Mouse (Mus musculus) stomach, postnatal 0 days (tissue): ENCODE data around the gene Kctd6. TPM values are rescaled to one million over a fixed set of nuclear protein-coding genes. Genes with fewer than 3 reads are reported as not detected.

ENCODE experiments used
- ATAC-seq: fragments of 200-750 bp; cut with Nextera tagmentation; 2 replicates; pipeline ENCODE4 v1.8.0; 2017; ENCODE audit not compliant: low FRiP score, low TSS enrichment
- DNase-seq: peaks from one replicate; pipeline ENCODE4 v3.0.0-alpha.2; 2016; ENCODE audit warnings: low spot score
- H3K27ac ChIP-seq: fragments of 300-500 bp; sonication (generic); replicated peaks from 2 replicates; pipeline ENCODE4 v1.5.1; 2014; ENCODE audit warnings: mild to moderate bottlenecking, control low read depth
- H3K27me3 ChIP-seq: fragments of 300-500 bp; sonication (generic); 2 replicates; pipeline ENCODE4 v1.6.1; 2014; ENCODE audit warnings: low read length; ENCODE audit not compliant: control insufficient read depth, insufficient read depth
- H3K36me3 ChIP-seq: fragments of 300-500 bp; sonication (generic); 2 replicates; pipeline ENCODE4 v1.6.1; 2014; ENCODE audit warnings: low read length, mixed read lengths; ENCODE audit not compliant: control insufficient read depth, insufficient read depth
- H3K4me1 ChIP-seq: fragments of 300-500 bp; sonication (generic); replicated peaks from 2 replicates; pipeline ENCODE4 v1.6.1; 2014; ENCODE audit warnings: antibody characterized with exemption; ENCODE audit not compliant: control insufficient read depth, insufficient read depth
- H3K4me2 ChIP-seq: fragments of 300-500 bp; sonication (generic); replicated peaks from 2 replicates; pipeline ENCODE4 v1.6.1; 2014; ENCODE audit warnings: low read depth, mild to moderate bottlenecking, control low read depth, moderate library complexity
- H3K4me3 ChIP-seq: fragments of 300-500 bp; sonication (generic); 2 replicates; pipeline ENCODE4 v1.5.1; 2014; ENCODE audit warnings: low read depth, low read length, control low read depth
- H3K9ac ChIP-seq: fragments of 300-500 bp; sonication (generic); 2 replicates; pipeline ENCODE4 v1.6.1; 2014; ENCODE audit warnings: mild to moderate bottlenecking, low read length, control low read depth, mixed read lengths
- H3K9me3 ChIP-seq: fragments of 300-500 bp; sonication (generic); 2 replicates; pipeline ENCODE4 v1.6.1; 2016; ENCODE audit warnings: low read length; ENCODE audit not compliant: control insufficient read depth
- CTCF ChIP-seq: IDR thresholded peaks from 2 replicates; pipeline ENCODE4 v1.5.1; 2016; ENCODE audit warnings: antibody characterized with exemption, low read depth, mild to moderate bottlenecking, moderate library complexity
- EP300 ChIP-seq: optimal IDR thresholded peaks from 2 replicates; pipeline ENCODE3; 2016; ENCODE audit warnings: antibody characterized with exemption
- WGBS: fragments of 180-500 bp; shearing (Covaris S2); extraction: QIAGEN DNeasy Blood & Tissue Kit; methylation state at CpG from one replicate; pipeline ENCODE4 v1.1.7; 2014; 5-methylcytosine and 5-hydroxymethylcytosine counted together
- polyA plus RNA-seq: library from polyadenylated mRNA; unstranded; fragments of >200 nt; fragmentation: Nextera tagmentation; extraction: Ambion mirVana; gene quantifications from 2 replicates; pipeline ENCODE4 v1.2.1, GENCODE M21; 2015

Gene Kctd6
- polyA plus RNA-seq, 1 experiment from 2014 or later = 12.9 TPM

DNA sequence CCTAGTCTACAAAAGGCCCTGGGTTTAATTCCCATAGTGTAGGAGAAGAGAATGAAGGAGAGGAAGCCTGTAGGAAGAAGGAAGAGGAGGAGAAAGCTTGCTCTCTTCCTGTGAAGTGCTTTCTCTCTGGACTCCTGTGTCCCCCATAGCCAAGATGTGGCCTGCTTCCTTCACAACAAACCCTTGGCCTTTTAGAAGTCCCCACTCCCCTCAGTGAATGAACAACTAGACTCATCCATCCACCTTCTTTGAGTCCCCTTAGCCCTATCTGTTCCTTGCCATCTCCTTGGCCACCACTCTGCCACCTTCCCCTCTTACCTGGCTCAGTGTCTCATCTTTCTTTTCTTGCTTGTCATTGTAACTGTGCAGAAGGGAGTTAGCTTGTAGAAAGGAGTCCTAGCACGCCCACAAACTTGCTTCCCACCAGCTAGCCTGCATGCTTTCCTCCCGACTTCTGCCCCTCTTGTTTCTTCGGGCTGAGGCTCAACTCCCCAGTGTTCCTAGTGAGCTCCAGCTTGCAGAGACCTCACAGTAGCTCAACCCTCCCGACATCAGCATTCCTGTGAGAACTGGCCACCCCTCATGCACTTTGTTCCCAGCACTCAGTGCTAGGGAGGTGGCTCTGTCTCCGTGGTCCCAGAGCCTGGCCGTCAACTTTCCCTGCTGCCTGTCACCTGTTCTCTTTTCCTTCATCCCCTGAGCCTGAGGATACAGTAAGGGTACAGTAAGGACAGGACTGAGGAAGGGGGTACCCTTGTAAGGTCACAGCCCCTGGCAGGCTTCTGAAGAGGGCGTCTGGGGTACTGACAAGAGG is 43.8 kb downstream of the Kctd6 start:
- DNase-seq (no peak), ATAC-seq (no peak)
- Histone ChIP-seq H3K4me3 (no peak overlapping the region), H3K27me3 (no peaks in the 10 kb centered on the region), H3K27ac (no peak overlapping the region), H3K9ac (no peak overlapping the region), H3K4me1 (no peaks in the 10 kb centered on the region), H3K9me3 (no peaks in the 10 kb centered on the region), H3K4me2 (no peak overlapping the region), H3K36me3 (no peaks in the 10 kb centered on the region)
- no peak for TF ChIP-seq EP300
- TF ChIP-seq CTCF = no peak
- WGBS = 49% methylated on average over 7 of the region's 7 CpGs

DNA sequence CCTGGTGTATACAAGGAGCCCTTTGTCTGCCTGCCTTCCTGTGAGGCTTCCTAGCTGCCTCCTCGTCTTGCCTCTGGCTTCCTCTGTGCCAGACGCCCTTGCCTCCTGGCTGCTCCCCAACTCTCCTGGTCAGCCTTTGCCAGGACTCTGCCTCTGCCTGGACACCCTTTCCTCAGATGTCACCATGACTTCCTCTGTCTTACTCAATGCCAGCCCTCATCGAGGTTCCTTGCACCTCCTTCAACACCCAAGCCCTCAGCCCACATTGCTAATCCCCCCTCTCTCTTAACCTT is 44.3 kb downstream of the Kctd6 start:
- Histone ChIP-seq H3K4me2 (no peak overlapping the region), H3K27me3 (no peaks in the 10 kb centered on the region), H3K9ac (no peak overlapping the region), H3K27ac (no peak overlapping the region), H3K9me3 (no peaks in the 10 kb centered on the region), H3K4me1 (no peaks in the 10 kb centered on the region), H3K4me3 (no peak overlapping the region), H3K36me3 (no peaks in the 10 kb centered on the region)
- DNase-seq (peak; percentile 19), ATAC-seq (no peak)
- TF ChIP-seq CTCF (no peak), EP300 (no peak)
- 60% methylated on average over 3 of the region's 3 CpGs for WGBS

DNA sequence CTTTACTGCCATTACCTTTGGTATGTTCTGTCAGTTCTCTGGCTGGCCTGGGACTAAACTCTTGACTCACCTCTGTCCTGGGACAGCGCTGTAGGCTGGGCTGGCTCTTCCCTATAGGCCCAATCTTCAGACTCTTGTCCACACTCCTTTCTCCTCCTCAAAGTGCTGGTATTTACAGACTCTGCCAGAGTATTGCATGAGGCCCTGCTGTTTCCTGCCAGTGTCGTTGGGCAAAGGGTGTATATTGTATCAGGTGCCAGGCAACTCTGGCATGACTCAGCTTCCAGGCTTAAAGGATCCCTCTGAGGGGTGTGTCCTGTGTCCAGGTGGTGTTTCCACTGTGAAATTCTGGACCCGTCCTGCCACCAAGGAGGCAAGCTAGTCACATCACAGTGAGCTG is 44.8 kb downstream of the Kctd6 start:
- H3K4me1 ChIP-seq = no peaks in the 10 kb centered on the region
- DNase-seq (peak; percentile 73), ATAC-seq (peak; percentile 91)
- no peaks in the 10 kb centered on the region for H3K36me3 ChIP-seq
- no peaks in the 10 kb centered on the region for H3K27me3 ChIP-seq
- no peak overlapping the region for H3K9ac ChIP-seq
- H3K4me2 ChIP-seq = no peak overlapping the region
- no peak overlapping the region for H3K27ac ChIP-seq
- WGBS = 58% methylated on average over 3 of the region's 3 CpGs
- H3K4me3 ChIP-seq = no peak overlapping the region
- H3K9me3 ChIP-seq = no peaks in the 10 kb centered on the region
- TF ChIP-seq EP300 = no peak
- TF ChIP-seq CTCF = no peak

DNA sequence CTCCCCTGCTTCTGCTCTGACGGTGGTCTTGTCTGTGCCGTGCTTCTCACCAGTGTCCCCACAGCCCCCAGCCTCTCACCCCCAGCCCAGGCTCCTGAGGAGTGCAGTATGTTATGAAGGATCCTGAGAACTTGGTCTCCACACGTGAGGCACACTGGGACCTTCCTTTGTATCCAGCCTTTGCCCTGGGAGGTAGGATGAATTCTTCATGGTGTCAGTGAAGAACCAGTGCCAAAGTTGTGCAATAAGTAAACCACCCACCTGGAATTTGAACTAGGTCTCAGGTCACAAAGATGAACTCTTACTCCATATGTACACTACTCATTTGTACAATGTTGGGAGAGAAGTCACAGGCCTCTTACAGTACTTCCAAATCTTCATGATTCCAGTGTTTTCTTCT is 45.2 kb downstream of the Kctd6 start, which contains the start of gene Acox2:
TSS of gene Acox2 (minus strand) at position 188 of the 400 bp plus-strand sequence.
- TF ChIP-seq CTCF (no peak), EP300 (no peak)
- Histone ChIP-seq H3K4me2 (no peak within 1 kb of the TSS), H3K27me3 (no peaks in the 10 kb centered on the region), H3K36me3 (no peaks in the 10 kb centered on the region), H3K9ac (no peak within 1 kb of the TSS), H3K9me3 (no peaks in the 10 kb centered on the region), H3K4me1 (no peaks in the 10 kb centered on the region), H3K4me3 (no peak within 1 kb of the TSS), H3K27ac (no peak within 1 kb of the TSS)
- no peak for DNase-seq
- no peak for ATAC-seq
- 71% methylated on average over 3 of the region's 3 CpGs for WGBS

DNA sequence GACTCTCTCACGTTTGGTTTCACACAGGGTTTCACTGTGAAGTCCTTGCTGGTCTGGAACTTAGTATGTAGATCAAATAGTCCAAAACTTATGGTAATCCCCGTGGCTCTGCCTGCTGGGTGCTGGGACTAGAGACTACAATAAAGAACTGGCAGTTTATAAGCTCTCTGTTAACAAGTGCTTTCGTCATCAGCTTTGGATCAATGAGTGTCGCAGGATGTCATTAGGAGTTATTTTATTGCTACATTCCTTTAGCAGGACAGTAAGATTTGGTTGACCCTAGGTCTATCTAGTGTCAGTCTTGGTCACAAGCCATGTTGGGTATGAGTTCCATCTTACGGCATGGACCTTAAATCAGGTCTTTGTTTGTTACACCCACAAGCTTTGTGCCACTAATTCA is 46.3 kb downstream of the Kctd6 start:
- ATAC-seq = no peak
- WGBS = 76% methylated on average over 5 of the region's 5 CpGs
- H3K27me3 ChIP-seq = no peaks in the 10 kb centered on the region
- H3K9me3 ChIP-seq = no peaks in the 10 kb centered on the region
- H3K36me3 ChIP-seq = no peaks in the 10 kb centered on the region
- no peak overlapping the region for H3K4me3 ChIP-seq
- TF ChIP-seq CTCF (no peak), EP300 (no peak)
- no peak for DNase-seq
- no peak overlapping the region for H3K9ac ChIP-seq
- H3K27ac ChIP-seq = no peak overlapping the region
- no peaks in the 10 kb centered on the region for H3K4me1 ChIP-seq
- no peak overlapping the region for H3K4me2 ChIP-seq

DNA sequence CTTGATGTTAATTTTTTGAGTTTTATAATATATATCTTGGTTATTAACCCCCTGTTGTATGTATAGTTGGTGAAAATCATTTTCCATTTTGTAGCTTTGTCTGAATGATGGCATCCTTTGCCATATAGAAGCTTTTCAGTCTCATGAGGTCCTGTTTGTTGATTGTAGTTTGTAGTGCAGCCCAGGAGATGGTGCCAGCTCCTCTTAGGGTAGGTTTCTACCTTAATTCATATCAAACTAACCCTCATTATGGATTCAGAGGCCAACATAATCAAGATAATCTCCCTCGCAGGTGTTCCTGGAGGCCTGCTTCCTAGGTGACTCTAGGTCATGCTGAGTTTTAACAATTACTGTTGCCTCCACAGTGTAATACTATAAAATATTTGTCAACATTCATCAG is 48.3 kb downstream of the Kctd6 start:
- no peak for ATAC-seq
- no peaks in the 10 kb centered on the region for H3K4me1 ChIP-seq
- H3K9ac ChIP-seq = no peak overlapping the region
- no peak for DNase-seq
- H3K36me3 ChIP-seq = no peaks in the 10 kb centered on the region
- H3K4me3 ChIP-seq = no peak overlapping the region
- H3K4me2 ChIP-seq = no peak overlapping the region
- 54% methylated on average over 1 of the region's 1 CpGs for WGBS
- no peaks in the 10 kb centered on the region for H3K27me3 ChIP-seq
- H3K27ac ChIP-seq = no peak overlapping the region
- no peak for TF ChIP-seq EP300
- TF ChIP-seq CTCF = peak; percentile 51
- H3K9me3 ChIP-seq = no peaks in the 10 kb centered on the region
